Mouse (Mus musculus) right cerebral cortex, adult 2 months (tissue): ENCODE results near the gene Fgfr2.

ENCODE experiments used
- DNase-seq, 2 experiments: peaks; one replicate each; pipeline ENCODE4 v3.0.0; 2021 to 2022; ENCODE audit warnings: low spot score in 2 of 2

Fgfr2 gene

DNA sequence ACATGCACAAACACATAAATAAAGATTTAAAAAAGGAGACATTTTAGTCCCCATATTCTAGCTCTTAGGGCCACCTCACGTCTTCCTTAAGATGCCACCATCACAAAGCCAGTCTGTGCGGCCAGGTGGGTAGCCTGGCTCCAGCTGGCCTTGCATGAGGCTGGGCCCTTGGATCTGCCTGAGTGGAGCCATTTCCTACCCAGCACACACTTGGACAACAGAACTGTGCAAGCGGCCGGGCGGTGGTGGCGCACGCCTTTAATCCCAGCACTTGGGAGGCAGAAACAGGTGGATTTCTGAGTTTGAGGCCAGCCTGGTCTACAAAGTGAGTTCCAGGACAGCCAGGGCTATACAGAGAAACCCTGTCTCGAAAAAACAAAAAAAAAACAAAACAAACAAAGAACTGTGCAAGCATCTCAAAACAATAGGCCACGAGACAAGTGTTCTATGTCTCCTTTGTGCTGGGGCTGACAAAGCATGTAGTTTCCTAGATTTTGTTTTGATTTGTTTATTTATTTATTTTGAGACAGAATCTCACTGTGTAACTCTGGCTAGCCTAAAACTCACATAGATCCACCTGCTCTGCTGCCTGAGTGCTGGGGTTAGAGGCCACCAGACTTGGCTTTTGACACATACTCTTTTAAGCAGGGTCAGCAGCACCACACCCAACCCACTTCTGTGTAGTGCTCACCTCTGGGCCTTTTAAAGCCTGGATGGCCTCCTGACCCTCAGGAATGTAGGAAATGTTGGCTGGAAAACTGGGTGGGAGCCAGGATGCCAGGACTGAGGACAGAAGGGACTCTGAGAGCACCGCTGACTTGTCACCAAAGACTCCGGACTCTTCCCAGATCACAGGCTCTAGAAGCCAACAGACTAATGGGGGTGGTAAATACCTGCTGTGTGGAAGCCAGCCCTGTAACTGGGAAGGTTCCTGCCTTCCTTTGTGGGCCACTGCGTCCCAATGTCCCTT lies 400.5 kb downstream of the Fgfr2 start:
- no peak for DNase-seq

DNA sequence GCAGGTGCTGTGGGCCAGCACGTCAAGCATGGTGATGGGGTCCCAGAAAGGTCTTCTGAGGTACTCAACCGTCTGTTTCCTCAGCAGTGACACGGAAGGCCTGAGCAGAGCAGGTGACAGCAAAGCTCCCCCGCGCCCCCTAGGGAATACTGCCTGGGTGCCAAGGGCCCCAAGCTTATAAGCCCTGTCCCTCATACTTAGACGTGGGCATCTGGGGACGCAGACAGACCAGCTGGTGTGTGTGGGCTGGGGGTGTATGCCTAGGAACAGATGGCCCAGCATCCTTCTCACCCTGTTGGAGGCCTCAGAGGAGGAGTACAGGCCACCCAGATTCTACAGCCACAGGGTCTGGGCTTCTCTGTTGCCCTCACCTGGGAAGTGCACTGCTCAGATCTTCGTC lies 402.6 kb downstream of the Fgfr2 start:
- peak in 1 of 2 experiments; percentile 58 for DNase-seq

DNA sequence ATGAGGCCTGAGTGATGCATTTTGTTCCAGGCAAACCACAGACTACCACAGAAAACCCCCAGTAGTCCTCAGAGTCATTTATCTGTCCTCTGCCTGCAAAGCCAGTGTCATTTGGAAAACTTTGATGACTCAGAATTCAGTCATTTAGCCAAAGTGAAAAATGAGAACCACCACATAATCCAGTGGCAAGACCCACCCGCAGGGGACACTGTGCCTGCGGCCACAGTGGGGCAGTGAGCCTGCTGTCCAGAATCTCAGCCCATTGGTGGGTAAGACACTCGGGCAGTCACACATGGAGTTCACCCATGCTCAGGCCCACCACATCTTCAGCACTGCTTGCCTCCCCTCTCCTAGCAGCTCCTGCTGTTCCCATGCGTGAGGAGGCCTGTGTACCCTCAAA lies 403.6 kb downstream of the Fgfr2 start:
- DNase-seq, result no peak

DNA sequence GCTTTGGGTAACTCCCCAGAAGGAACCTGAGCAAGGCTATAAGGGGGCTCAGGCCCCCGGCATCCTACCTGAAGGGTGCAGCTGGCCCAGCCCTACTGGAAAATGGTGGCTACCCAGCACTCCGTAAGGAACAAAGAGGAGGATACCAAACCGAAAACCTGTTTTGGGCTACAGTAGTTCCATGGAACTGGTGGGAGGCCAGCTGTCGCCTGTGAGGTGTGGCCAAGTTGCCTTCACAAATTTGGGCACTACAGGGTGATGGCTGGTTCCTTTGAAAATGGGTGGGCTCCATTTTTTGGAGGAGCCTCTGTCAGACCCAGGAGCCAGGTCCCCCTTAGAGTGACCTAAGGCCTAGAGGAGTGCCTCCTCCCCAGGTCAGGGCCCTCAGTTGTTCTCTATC lies 407.9 kb downstream of the Fgfr2 start:
- no peak for DNase-seq

DNA sequence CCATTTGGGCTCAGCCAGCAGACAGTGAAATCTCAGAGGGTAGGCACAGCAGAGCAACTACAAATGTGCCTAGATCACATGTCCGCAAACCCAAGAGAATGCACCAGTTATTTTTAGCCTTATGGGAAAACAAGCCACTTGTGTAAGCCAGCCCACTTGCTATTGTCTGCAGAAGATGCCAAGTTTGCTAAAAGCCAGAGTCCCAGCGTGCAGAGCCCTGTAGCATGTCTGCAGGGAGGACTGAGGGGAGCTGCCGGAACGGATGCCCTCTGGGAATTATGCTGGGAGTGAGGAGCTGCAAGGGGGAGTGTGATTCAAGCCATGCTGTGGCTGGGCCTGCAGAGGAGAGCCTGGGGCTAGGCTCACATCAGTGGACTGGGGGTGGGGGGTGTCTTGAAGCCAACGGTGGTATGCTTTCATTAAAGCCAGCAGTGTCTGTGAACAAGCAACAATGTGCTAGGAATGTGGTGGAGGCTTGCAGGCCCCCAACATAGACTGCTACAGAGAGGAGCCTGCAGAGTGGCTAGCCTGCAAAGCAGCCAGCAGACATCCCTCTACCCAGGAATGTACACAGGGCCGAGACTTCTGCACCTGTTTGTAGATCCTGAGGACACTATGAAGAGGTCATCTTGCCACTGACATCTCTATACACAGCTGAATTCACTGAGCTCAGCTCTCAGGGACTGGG lies 408.8 kb downstream of the Fgfr2 start:
- DNase-seq, result peak in 1 of 2 experiments; percentile 51

DNA sequence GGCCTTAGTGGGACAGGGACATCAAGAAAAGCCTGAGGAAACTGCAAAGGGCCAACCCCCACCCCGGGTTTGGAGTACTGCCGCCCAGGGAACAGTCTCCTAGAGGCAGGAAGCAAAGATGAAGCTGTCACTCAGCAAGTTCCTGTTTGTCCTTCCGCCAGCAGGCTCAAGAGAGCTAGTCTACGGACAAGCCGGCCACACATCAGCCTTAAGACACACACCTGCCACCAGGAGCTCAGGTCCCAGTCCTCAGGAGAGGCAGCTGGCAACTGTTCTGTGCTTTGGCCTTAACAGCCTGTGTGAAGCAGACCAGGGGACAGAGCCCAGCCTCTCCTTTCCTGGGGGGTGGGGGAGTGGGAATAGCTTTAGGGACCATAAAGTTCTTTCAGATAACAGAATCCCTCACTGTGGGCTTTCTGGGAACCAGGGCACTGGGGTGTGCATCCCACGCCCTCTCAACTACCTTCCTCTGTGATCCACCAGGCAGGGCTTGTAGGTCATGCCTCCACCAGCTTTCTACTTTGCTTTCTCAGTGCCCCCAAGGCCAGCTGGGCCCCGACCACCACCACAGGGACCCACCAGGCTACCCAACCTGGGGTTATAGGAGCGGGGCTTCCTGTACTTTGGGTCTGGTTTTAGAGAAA lies 409.5 kb downstream of the Fgfr2 start:
- no peak for DNase-seq

DNA sequence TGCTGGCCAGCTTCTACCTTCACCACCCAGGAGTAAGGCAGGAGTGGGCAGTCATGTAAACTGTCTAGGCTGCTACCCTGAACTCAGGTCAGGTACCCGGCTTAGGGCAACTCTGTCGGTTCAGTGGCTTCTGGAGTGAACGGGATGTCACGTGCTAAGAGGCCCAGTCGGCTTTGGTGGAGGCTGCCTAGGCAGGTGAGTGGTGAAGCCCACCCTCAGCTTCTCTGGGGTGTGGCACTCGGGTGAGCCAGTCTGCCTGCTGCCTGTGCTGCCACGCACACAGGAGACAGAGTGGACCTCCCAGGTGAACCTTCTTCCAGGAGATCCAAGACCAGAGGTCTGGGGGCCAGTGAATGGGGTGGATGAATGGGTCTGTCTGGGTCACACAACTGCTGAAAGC lies 410.2 kb downstream of the Fgfr2 start:
- no peak for DNase-seq

DNA sequence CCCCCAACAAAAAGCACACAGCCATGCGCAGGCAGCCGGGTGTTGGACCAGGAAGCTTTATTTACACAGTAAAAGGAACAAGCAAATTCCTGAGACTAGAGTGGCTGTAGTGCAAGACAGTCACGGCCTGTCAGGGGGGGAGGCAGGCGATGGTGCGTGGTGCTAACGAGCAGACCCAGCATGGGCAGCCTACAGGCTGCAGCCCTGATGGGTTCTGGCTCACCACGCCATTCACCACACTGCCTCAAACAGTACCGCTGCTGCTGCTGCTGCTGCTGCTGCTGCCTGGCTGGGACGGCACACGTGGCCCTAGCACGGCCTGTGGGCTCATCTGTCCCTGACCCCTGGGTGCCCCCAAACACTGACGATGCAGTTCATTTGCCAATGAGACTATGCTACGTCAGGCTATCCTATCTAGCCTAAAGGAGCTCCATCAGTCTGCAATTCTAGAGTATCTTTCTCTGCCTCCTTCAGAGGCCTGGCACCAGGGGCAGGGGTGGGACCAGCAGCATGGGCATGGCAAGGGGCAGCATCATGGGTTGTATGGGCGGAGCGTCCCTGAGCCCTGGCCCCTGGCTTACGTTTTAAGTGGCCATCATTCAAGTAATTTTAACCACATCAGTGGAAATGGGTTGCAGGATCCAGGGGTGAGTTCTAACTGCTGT lies 411.0 kb downstream of the Fgfr2 start:
- DNase-seq, result no peak

DNA sequence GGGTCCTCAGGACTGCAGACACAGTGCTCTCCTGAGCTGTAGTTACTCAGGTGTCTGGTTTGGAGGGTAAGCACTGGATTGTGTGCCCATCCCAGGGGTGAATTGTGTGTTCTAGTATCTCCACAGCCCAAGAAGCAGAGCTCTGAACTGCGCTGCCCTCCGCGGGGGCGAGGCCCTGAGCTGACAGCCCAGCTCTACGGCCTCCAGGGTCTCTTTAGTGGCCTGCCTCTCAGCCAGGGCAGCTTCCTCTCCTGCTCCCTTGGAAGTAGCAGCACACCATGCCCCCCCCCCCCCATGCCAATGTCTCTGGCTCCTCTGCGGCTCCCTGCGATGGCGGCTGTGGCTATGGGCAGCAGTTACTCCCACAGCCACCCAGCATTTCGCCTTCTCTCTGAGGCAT lies 411.6 kb downstream of the Fgfr2 start:
- no peak for DNase-seq

DNA sequence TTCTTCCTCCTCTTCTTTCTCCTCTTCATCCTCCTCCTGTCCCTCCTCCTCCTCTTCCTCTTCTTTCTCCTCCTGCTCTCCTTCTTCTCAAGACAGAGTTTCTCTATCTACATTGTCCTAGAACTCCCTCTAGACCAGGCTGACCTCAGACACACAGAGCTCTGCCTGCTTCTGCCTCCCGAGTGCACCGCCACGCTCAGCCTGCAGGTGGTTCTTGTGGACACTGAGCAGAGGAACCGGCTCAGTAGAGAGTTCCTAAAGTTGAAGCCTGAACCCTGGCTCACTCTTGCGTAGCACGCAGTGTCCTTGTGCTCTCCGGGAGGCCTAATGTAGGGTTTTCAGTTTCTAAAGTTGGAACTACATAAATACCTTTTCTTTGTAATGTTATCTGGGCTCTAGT lies 418.0 kb downstream of the Fgfr2 start:
- no peak for DNase-seq

DNA sequence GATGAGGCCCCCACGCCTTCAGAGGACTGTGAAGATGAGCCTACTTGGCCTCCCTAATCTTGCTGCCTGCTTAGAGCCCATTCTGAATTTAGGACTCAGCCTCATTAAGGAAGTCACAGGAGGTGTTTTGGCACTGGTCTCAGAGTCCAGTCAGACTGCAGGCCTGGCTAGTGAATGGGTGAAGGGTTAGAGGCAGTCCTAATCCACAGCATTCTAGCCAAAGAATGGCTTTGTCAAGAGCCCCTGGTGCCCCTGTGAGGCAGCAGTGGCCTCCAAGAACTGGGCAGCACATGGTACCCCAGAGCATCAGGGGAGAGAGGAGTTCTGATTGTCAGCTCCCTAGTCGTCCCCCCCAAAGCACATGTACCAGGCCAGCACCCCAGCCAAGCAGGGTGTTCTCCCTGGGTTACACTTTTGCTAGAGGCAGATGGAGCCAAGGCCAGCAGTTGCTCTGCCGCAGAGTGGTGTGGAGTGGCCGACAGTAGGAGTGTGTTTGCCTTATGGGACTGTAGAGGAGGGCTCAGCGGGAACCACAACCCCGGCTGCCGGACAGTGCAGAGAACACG lies 418.8 kb downstream of the Fgfr2 start:
- no peak for DNase-seq

DNA sequence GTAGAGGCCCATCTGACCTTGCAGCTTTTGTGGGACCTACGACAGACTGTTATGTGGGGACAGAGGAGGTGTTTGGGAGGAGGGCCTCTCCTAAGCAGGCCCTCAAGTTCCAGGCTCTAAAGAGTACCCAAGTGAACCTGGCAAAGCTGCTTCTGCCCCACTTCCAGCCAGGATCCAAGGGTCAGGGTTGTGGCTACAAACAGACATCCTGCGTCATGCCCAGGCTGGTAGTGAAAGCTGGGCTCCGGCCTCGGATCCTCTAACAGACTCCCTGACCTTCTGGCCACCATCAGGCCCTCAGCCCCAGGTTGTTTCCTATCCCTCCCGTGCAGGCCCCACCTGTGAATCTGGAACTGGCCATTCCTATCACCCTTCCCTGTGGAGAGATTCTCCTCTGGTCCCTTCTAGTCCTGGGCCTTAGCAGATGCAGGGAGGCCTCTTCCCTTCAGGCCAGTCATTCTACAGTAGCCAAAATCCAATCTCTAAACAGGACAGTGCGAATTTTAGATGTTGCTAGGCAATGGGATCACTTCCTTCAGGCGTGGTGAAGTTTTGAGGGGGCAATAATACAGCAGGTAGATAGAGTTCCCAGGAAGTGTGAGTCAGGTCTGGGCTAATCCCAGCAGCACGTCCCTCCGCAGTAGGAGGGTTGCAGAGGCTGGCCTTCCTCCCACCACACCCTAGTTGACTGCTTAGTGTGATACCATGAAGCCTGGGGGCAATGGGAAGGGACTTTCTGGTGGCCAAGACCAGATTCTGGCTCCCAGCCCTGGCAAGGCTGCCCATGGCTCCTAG lies 419.4 kb downstream of the Fgfr2 start:
- no peak for DNase-seq

DNA sequence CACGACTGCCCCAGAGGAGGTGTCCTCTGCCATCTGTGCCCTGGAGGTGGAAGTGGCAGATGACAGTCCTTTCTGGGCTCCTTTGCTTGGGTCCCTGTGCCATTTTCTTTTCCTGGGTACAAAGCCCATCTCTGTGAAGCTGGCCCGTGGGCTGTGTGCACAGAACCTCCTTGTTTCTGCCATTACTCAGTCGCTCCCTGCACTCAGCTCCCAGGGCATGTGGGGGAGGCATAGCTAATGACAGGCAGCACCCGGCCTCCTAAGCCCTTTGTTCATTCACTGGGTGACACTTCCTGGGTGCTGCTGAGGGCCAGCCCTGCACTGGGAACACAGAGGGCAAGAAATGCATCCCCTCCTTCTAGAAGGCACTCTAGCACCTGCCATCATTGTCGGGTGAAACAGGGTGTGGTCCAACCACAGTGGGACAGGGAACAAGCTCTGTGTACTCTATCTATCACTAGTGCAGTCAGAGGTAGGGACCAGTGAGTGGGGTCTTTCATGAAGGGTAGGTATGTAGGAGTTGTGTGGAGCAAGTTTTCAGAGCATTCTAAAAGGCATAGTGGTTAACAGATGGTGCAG lies 420.6 kb downstream of the Fgfr2 start:
- DNase-seq, result no peak

DNA sequence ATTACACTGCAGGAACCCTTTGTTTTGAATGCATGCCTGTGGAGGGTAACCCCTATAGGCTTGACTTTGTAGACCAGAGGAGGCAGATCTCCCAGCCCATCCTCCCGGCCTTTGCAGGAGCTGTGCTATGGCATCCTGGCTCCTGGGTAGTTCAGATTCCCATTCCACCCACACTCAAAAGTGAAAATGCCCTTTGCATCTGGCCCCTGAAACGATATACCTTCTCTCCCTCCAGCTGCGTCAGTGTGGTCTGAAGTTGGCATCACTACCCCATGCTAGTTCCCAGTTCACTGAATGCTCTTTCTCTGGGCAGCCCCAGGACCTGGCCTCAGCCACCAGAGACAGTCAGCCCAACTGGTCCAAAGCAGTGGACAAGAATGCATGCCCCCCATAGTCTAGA lies 421.1 kb downstream of the Fgfr2 start:
- DNase-seq, result no peak

DNA sequence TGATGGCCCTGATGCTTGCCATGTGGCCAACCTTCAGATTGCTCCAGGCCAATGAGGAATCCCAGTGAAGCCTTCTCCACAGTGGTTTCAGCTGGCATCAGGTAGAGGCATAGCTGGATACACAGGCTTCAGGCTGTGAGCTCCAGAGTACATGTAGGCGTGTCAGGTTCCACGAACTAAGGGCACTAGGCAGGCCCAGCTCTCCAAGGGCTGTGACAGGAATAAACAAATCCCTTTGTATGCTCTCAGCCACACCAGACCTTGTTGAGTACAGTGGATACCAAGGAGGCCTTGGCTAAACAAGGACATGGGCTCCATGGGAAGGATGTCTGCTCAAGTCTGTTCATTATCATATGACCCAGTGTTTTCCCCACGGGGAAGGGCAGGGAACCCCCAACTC lies 421.7 kb downstream of the Fgfr2 start:
- DNase-seq, result no peak

DNA sequence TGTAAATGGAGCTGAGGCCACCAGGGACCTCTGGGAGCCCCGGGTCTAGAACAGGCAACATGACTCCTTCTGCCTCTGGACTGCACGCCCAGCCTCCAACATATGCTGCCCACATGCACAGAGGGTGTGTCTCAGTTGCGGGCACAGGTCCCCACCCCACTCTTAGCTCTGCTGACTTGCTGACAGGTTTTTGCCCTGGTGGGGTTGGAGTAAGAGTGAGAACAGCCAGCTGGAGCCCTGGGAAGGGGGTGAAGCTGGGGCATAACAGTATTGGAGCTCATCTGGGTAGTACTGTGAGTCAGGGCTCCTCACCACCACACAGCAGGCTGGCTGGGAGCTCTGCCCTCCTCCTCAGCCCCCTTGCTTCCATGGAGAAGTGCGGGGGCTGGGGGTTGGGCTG lies 423.0 kb downstream of the Fgfr2 start:
- no peak for DNase-seq

DNA sequence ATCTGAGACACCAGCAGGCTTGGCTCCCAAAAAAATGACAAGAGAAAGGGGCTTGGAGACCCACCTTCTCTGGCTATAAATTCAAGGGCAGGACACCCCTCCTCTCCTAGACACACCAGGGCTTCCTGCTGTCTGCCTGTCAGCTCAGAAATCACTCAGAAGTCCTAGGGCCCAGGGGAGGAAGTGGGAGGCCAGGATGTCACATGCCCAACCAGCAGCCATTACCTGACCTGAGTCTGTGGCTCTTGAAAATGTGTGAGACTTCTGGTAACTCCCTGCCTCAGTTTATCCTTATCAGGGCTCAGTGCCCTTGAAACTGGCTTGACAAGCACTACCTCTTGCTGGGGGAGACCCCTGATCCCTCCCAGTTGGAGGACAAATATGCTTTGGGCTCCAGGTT lies 423.5 kb downstream of the Fgfr2 start:
- no peak for DNase-seq

DNA sequence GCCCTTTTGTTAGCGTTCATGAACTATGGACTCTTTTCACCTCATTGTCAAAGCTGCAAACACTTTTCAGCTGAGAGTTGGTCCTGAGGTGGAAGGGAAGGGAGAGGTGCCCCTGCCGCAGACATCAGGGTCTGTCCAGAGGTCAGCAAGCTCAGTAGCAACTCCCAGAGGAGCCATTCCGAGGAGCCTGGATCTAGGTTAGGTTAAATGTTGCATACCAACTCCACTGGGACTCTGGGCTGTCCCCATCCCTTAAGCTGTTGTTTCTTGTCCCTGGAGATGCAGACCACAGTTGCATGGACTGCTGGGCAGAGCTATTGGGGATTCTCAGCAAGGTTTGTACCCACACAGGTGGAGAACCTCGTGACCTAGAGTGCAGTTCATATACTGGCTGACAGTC lies 424.0 kb downstream of the Fgfr2 start:
- DNase-seq, result no peak

DNA sequence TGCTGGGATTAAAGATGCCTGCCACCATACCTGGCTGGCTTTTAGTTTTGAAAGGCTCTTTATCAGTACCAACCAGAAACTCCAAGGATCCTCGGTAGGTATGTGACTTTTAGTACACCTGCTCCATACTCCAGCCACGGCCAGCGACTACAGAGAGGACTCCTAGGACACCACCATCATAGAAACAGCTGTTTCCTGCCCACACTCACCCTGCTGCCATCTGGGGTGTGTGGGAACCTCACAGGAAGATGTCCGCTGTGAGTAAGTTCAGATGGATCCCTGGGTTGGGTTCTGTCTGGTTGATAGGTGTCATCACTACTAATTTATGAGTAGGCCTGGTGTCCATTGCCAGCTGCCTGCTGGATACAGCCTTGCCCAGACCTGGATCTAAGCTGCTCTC lies 424.4 kb downstream of the Fgfr2 start:
- DNase-seq, result peak in 1 of 2 experiments; percentile 45

DNA sequence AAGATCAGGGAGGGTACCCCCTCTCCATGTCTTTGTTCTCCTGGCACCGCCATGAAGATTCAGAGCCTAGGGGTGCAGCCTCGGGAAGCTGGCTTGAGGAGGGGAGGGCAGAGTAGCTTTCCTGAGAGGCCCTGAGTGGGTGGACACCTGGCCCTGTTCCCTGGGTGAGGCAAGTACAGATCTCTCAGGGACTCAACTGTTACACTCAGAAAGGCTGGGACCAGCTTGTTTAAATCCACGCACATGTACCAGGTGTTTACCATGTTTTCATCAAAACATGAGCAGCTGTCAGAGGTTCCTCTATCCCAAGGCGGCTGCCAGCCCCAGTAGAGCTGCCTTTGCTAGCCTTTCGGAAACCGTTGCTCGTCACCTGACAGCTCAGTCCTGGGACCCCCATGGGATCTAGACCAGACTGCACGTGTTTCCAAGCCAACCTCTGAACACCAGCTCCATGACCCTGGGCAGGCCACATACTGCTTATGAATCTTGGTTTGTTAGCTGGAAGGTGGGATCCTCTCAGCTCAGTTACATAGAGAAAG lies 425.8 kb downstream of the Fgfr2 start:
- no peak for DNase-seq
